Mouse (Mus musculus): ENCODE data around the gene Cd6. TPM values are rescaled to one million over a fixed set of nuclear protein-coding genes. Genes with fewer than 3 reads are reported as not detected.

The Cd6 gene
- total RNA-seq, 2 experiments from 2014 or later = 0.17 to 1.2 TPM

Other genes starting within 250 kb of the Cd6 start
- 100 to 1,000 TPM; 135 to 160 TPM for gene Ddb1, start 224.7 kb downstream of the Cd6 start, total RNA-seq (2021)
- gene Tkfc, start 224.4 kb downstream of the Cd6 start, total RNA-seq (2021) = 1 to 10 TPM; 9.6 to 9.7 TPM
- gene Vwce, start 195.8 kb downstream of the Cd6 start, total RNA-seq (2021) = under 1 TPM in 1 of 2 experiments, not detected in 1; 0.31 TPM
- not detected for gene Pga5, start 152.0 kb downstream of the Cd6 start, total RNA-seq (2021)
- gene Vps37c, start 141.3 kb downstream of the Cd6 start, total RNA-seq (2021) = 10 to 100 TPM; 20.4 to 21.8 TPM
- 1 to 10 TPM in 1 of 2 experiments, not detected in 1; 1.1 TPM for gene Cd5, start 91.1 kb downstream of the Cd6 start, total RNA-seq (2021)
- 1 to 10 TPM; 2.1 TPM for gene Slc15a3, start 9.7 kb upstream of the Cd6 start, total RNA-seq (2021)
- gene Tmem132a, start 39.9 kb upstream of the Cd6 start, total RNA-seq (2021) = 10 to 100 TPM; 10.1 to 10.3 TPM
- 100 to 1,000 TPM; 104 to 113 TPM for gene Tmem109, start 51.9 kb upstream of the Cd6 start, total RNA-seq (2021)
- gene Prpf19, start 65.2 kb upstream of the Cd6 start, total RNA-seq (2021) = 100 to 1,000 TPM; 237 to 251 TPM
- gene Zp1, start 90.6 kb upstream of the Cd6 start, total RNA-seq (2021) = not detected
- gene Ptgdr2, start 107.1 kb upstream of the Cd6 start, total RNA-seq (2021) = not detected
- 1 to 10 TPM; 6.5 TPM for gene Ccdc86, start 119.2 kb upstream of the Cd6 start, total RNA-seq (2021)
- not detected for gene Ms4a10, start 144.6 kb upstream of the Cd6 start, total RNA-seq (2021)
- gene Ms4a15, start 163.2 kb upstream of the Cd6 start, total RNA-seq (2021) = not detected
- gene Ms4a18, start 188.0 kb upstream of the Cd6 start, total RNA-seq (2021) = not detected